Mouse (Mus musculus): ENCODE results near the gene Gm49383. TPM values are rescaled to one million over a fixed set of nuclear protein-coding genes. Genes with fewer than 3 reads are reported as not detected.

The Gm49383 gene
- polyA plus RNA-seq, 1 experiment from 2014 or later: 40.8 TPM

GRCm38 (mm10) chr12:69215000-69215785 lies 18.3 kb upstream of the Gm49383 start:
- H3K27me3 ChIP-seq: no peaks in the 10 kb centered on the region
- H3K4me3 ChIP-seq (replicated peaks): no peak overlapping the region
- H3K36me3 ChIP-seq: peaks cover 91% of the 10 kb centered on the region
- H3K9me3 ChIP-seq: no peaks in the 10 kb centered on the region
- no peak overlapping the region for H3K4me2 ChIP-seq
- WGBS: 92% methylated on average over 3 of the region's 3 CpGs
- no peak overlapping the region for H3K9ac ChIP-seq (replicated peaks)
- ATAC-seq (ENCODE audit: insufficient number of reproducible peaks, insufficient read depth, low FRiP score, low TSS enrichment, low read depth): no peak
- H3K4me1 ChIP-seq (replicated peaks): no peaks in the 10 kb centered on the region
- H3K27ac ChIP-seq: no peak overlapping the region

DNA sequence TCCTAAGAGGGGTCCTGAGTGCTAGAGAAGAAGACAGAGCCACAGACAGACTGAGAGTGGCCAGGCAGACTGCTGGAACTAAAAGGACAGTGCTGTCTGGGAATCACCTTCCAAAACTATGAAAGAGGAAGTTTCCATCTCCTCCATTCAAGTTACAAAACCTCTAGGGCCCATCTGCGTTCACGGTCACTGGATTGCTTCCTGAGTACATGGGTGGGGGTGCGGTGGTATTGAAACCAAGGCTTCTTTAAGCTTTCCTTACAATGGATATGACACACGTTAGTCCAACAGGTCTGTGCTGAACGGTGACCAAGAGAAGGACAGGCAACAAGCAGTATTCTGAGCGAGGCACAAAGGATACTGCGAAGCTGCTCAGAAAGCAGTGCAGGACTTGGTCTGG lies 17.5 kb upstream of the Gm49383 start:
- no peaks in the 10 kb centered on the region for H3K4me1 ChIP-seq (replicated peaks)
- H3K27ac ChIP-seq: no peak overlapping the region
- H3K4me2 ChIP-seq: no peak overlapping the region
- no peak overlapping the region for H3K4me3 ChIP-seq (replicated peaks)
- no peaks in the 10 kb centered on the region for H3K9me3 ChIP-seq
- no peak for ATAC-seq (ENCODE audit: insufficient number of reproducible peaks, insufficient read depth, low FRiP score, low TSS enrichment, low read depth)
- H3K27me3 ChIP-seq: no peaks in the 10 kb centered on the region
- WGBS: 90% methylated on average over 7 of the region's 7 CpGs
- no peak overlapping the region for H3K9ac ChIP-seq (replicated peaks)
- peaks cover 90% of the 10 kb centered on the region for H3K36me3 ChIP-seq

- no peaks in the 10 kb centered on the region for H3K27me3 ChIP-seq
- no peak overlapping the region for H3K9ac ChIP-seq (replicated peaks)
- ATAC-seq (ENCODE audit: insufficient number of reproducible peaks, insufficient read depth, low FRiP score, low TSS enrichment, low read depth): no peak
- 94% methylated on average over 13 of the region's 13 CpGs for WGBS
- H3K4me2 ChIP-seq: no peak overlapping the region
- no peaks in the 10 kb centered on the region for H3K9me3 ChIP-seq
- H3K27ac ChIP-seq: no peak overlapping the region
- H3K4me3 ChIP-seq (replicated peaks): no peak overlapping the region
- no peaks in the 10 kb centered on the region for H3K4me1 ChIP-seq (replicated peaks)
- H3K36me3 ChIP-seq: peaks cover 87% of the 10 kb centered on the region
These were observed 16.4 kb upstream of the Gm49383 start for GRCm38 (mm10) chr12:69213186-69213777.

DNA sequence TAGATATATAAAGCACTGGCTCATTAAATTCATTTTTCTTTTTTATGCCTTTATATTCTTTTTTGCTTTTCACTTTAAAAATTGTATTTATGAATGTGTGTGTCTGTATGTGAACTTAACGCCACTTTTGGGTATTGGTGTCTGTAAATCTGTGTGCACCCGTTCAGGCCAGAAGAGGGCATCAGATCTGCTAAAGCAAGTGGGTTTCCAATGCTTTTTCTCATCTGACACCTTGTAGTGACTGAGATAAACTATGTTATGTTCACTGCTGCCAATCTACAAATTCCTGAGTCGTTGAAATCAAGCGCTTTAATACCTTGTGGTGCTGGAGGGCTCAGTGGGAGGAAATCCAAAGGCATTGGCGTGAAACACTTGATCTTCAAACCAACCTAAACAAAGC lies 14.2 kb upstream of the Gm49383 start:
- no peak overlapping the region for H3K4me2 ChIP-seq
- 84% methylated on average over 5 of the region's 5 CpGs for WGBS
- no peak for ATAC-seq (ENCODE audit: insufficient number of reproducible peaks, insufficient read depth, low FRiP score, low TSS enrichment, low read depth)
- no peaks in the 10 kb centered on the region for H3K4me1 ChIP-seq (replicated peaks)
- no peaks in the 10 kb centered on the region for H3K9me3 ChIP-seq
- peaks cover 84% of the 10 kb centered on the region for H3K36me3 ChIP-seq
- no peaks in the 10 kb centered on the region for H3K27me3 ChIP-seq
- H3K27ac ChIP-seq: peak overlapping the region; percentile 37; the same call in 1 of the 2 replicates
- H3K9ac ChIP-seq (replicated peaks): no peak overlapping the region
- H3K4me3 ChIP-seq (replicated peaks): no peak overlapping the region

- no peaks in the 10 kb centered on the region for H3K9me3 ChIP-seq
- no peak overlapping the region for H3K4me3 ChIP-seq (replicated peaks)
- WGBS: 89% methylated on average over 18 of the region's 18 CpGs
- H3K4me2 ChIP-seq: no peak overlapping the region
- no peak overlapping the region for H3K9ac ChIP-seq (replicated peaks)
- H3K36me3 ChIP-seq: peaks cover 78% of the 10 kb centered on the region
- H3K4me1 ChIP-seq (replicated peaks): no peaks in the 10 kb centered on the region
- H3K27me3 ChIP-seq: no peaks in the 10 kb centered on the region
- ATAC-seq (ENCODE audit: insufficient number of reproducible peaks, insufficient read depth, low FRiP score, low TSS enrichment, low read depth): peak; percentile 63
- H3K27ac ChIP-seq: peak overlapping the region; percentile 66; the same call in 1 of the 2 replicates
These were observed 13.4 kb upstream of the Gm49383 start for GRCm38 (mm10) chr12:69210056-69210979.

- H3K27ac ChIP-seq: no peak overlapping the region
- no peak for ATAC-seq (ENCODE audit: insufficient number of reproducible peaks, insufficient read depth, low FRiP score, low TSS enrichment, low read depth)
- H3K4me1 ChIP-seq (replicated peaks): no peaks in the 10 kb centered on the region
- no peak overlapping the region for H3K4me3 ChIP-seq (replicated peaks)
- H3K36me3 ChIP-seq: peaks cover 65% of the 10 kb centered on the region
- no peak overlapping the region for H3K4me2 ChIP-seq
- 92% methylated on average over 2 of the region's 2 CpGs for WGBS
- H3K9ac ChIP-seq (replicated peaks): no peak overlapping the region
- H3K27me3 ChIP-seq: no peaks in the 10 kb centered on the region
- H3K9me3 ChIP-seq: no peaks in the 10 kb centered on the region
These were observed 11.6 kb upstream of the Gm49383 start for GRCm38 (mm10) chr12:69208520-69208919.

- Histone ChIP-seq H3K36me3 (peaks cover 65% of the 10 kb centered on the region), H3K27me3 (no peaks in the 10 kb centered on the region), H3K9me3 (no peaks in the 10 kb centered on the region), H3K4me2 (no peak overlapping the region), H3K27ac (no peak overlapping the region), H3K9ac (replicated peaks) (no peak overlapping the region), H3K4me3 (replicated peaks) (no peak overlapping the region), H3K4me1 (replicated peaks) (no peaks in the 10 kb centered on the region)
- 90% methylated on average over 7 of the region's 7 CpGs for WGBS
- no peak for ATAC-seq (ENCODE audit: insufficient number of reproducible peaks, insufficient read depth, low FRiP score, low TSS enrichment, low read depth)
These were observed 11.0 kb upstream of the Gm49383 start for GRCm38 (mm10) chr12:69207926-69208325.

DNA sequence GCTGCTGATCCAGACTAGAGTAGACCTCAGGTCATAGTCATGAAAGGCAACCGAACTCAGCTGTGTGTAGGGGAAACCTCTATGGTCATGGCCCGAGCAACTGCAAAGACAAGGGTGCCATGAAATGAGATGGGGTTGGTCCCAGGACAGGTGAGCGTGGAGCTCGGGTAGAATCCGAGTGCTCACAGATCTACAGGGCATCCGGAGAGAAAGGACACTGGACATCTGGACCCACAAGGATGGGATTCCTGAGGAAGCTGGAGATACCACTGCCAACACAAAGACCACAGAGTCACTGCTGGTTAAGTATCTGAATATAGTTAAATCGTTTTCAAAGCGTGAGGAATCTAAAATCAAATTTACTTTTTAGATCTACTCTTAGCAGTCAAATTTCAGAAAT lies 10.5 kb upstream of the Gm49383 start:
- 92% methylated on average over 8 of the region's 8 CpGs for WGBS
- H3K36me3 ChIP-seq: peaks cover 66% of the 10 kb centered on the region
- ATAC-seq (ENCODE audit: insufficient number of reproducible peaks, insufficient read depth, low FRiP score, low TSS enrichment, low read depth): no peak

GRCm38 (mm10) chr12:69204052-69204833 lies 7.3 kb upstream of the Gm49383 start, which contains the start of gene Gm49384:
Gene Gm49384 (minus strand): TSS chr12:69204267.
- Histone ChIP-seq H3K27me3 (no peaks in the 10 kb centered on the region), H3K9ac (replicated peaks) (no peak within 1 kb of the TSS), H3K4me2 (no peak within 1 kb of the TSS), H3K4me1 (replicated peaks) (peaks cover 2% of the 10 kb centered on the region; the same call in 1 of the 2 replicates), H3K27ac (no peak within 1 kb of the TSS), H3K4me3 (replicated peaks) (no peak within 1 kb of the TSS), H3K36me3 (peaks cover 65% of the 10 kb centered on the region), H3K9me3 (no peaks in the 10 kb centered on the region)
- WGBS: 88% methylated on average over 16 of the region's 16 CpGs
- ATAC-seq (ENCODE audit: insufficient number of reproducible peaks, insufficient read depth, low FRiP score, low TSS enrichment, low read depth): no peak

More for the DNA sequence above, 10.5 kb upstream of the Gm49383 start:
- Histone ChIP-seq H3K4me2 (no peak overlapping the region), H3K9me3 (no peaks in the 10 kb centered on the region), H3K4me3 (replicated peaks) (no peak overlapping the region), H3K27me3 (no peaks in the 10 kb centered on the region), H3K4me1 (replicated peaks) (no peaks in the 10 kb centered on the region), H3K9ac (replicated peaks) (no peak overlapping the region), H3K27ac (no peak overlapping the region)

DNA sequence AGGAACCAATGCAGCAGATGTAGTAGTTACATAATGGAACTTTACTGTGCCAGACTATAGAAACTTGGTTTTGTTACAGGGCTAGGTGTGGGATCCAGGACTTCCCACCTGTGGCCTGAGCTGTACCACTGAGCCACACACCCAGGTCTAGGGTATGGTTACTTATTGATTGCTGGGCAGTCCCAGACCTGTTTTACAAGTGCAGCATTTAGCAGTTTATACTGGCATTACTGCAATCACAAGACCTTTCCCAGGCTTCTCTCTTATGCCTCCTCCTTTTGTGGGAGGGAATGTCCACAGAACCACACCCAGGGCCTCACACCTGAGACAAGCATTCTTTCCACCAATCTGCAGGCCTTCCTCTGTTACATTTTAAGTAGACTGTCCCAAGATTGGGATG lies 2.1 kb upstream of the Gm49383 start:
- Histone ChIP-seq H3K9me3 (no peaks in the 10 kb centered on the region), H3K27ac (no peak overlapping the region), H3K4me3 (replicated peaks) (no peak overlapping the region), H3K4me2 (peak overlapping the region; percentile 95), H3K4me1 (replicated peaks) (peaks cover 22% of the 10 kb centered on the region), H3K36me3 (peaks cover 40% of the 10 kb centered on the region), H3K9ac (replicated peaks) (no peak overlapping the region), H3K27me3 (no peaks in the 10 kb centered on the region)
- no peak for ATAC-seq (ENCODE audit: insufficient number of reproducible peaks, insufficient read depth, low FRiP score, low TSS enrichment, low read depth)

All from limb, embryonic 12.5 days (tissue).